Mouse (Mus musculus) left cerebral cortex, adult 8-10 months (tissue): ENCODE results near the gene Kif5c. TPM values are rescaled to one million over a fixed set of nuclear protein-coding genes. Genes with fewer than 3 reads are reported as not detected.

Experiments
- DNase-seq, 2 experiments: peaks; one replicate each; pipeline ENCODE4 v3.0.0; 2022; ENCODE audit warnings: low spot score in 2 of 2
- total RNA-seq, 4 experiments: library from RNA; stranded (reverse); gene quantifications; 2 replicates each; pipeline ENCODE4 v1.2.4; 2022

Gene Kif5c
- 100 to 1,000 TPM; 526 to 565 (median 546) TPM for total RNA-seq

DNA sequence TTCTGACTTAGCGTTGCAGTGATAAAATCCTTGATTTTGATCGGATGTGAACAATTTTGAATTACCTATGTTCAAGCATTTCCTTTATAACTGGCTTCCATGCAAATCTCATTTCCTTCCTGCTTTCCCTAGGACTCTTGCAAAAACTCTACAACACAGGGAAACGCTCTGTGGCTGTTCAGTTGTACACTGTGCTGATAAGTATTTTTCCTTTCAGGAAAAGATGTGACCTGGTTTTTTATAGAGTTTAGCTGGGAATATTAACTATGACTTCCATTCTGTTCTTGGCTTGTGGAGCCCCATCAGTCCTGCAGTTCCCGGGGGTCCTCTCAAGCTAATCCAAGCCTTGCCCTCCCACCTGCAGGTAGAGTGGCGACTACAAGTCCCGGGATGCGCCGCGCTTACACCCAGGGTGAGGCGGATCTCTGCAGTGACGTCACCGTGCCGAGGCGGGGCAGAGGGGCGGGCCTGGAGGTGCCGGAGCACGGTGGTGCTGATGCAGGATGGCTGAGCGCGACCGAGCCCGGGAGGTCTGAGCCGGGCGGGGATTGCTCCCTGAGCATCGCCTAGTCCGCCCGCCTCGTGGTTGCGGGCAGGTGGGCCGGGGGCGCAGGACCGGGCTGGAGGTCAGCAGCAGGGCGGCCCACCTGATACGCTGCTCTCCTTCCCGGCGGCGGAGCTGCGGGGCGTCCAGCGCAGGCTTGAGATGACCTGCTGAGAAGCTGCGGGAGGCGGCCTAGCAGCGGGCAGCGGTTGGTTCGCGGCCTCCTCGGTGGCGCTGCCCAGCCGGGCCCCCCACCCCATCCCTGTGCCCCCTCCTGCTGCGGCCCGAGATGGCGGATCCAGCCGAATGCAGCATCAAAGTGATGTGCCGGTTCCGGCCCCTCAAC is at the start of gene Kif5c:
Gene Kif5c (plus strand): TSS at position 470 of the 890 bp plus-strand sequence.
- peak; percentile 83 to 93 for DNase-seq

DNA sequence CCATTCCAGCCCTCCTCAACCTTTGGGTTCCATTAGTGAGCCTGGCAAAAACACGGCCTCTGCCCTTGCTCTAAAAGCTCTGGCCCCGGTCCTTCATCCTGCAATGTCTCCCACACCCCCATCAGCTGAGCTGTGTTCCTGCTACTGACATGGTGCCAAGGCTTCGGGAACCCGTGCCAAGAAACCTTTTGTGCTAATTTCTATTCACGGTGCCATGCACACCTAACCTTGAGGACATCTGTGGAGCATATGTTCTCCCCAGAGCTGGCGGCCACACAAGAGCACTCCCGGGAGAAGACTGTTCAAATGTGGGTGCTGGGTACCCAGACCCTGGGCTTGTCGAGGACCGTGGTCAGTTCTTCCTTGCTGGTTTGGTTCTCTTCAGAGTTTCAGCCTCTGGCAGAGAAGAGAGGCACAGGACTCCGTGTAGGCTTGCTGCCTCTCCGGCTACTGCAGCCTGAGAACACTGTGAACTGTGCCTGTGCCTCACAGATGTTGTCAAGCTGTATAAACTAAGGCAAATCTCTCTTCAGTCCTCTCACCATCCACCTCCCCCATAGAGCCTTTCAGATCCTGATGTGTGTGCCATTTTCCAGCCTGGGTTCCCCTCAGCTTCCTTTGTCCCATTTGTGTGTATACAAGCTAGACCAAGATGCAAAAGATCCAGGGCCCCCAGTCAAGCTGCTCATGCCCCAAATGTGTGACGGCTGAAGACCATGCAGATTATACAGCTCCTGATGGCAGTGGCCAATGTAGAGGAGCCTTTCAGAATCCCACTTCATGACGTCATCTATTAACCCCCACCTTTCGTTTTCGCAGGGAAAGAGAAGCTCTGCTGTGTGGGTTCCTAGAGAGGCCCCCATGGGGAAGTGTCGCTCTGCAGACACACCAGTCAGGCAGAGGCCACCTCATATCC is 49.0 kb upstream of the Kif5c start:
- peak; percentile 22 to 34 for DNase-seq

DNA sequence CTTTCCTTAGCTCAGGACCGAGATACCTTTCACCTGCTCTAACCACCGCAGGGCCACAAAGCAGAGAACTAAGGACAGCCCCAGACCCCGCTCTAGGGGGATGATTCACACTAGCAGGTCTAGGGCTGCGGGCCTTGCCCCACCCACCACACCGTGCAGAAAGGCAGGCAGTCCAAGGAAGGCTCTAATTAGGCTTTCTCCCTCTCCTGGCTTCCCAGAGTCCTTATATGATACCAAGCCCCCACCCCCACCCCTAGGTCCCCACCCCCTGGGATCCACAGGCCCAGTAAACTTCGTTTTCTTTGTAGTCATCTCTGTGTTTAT is 48.4 kb upstream of the Kif5c start:
- DNase-seq, result no peak

DNA sequence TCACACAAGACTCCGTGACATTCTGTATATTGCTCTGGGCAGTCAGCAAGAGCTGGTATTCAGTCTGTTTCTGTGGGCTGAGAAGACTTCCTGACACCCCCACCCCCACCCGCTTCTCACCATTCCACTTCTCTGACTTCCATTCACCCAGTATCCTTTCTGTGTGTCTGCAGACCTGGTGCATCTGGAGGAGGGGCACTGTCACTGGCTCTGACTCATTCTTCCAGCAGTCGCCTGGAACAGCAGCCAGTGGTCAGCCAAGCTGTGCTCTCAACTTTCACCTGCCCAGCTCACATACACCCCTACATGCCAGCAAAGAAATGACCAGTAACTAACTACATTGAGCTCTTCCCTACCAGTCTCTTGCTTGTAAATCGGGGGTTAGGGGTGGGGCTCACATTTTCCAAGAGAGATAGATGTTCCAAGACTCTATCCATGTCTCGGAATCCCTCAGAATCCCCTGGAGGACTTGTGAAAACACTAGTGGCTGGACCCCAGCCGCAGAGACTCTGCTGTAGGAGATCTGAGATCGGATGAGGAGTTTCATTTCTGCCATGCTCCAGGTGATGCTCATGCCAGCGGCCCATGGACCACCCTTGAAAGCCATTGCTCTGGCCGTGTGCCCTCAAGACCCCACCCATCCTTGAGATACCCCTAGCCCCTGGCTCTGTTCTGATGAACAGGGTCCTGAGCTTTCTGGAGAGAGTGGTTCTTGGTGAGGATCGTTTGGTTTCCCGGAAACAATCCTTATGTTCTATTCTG is 47.8 kb upstream of the Kif5c start:
- no peak for DNase-seq

DNA sequence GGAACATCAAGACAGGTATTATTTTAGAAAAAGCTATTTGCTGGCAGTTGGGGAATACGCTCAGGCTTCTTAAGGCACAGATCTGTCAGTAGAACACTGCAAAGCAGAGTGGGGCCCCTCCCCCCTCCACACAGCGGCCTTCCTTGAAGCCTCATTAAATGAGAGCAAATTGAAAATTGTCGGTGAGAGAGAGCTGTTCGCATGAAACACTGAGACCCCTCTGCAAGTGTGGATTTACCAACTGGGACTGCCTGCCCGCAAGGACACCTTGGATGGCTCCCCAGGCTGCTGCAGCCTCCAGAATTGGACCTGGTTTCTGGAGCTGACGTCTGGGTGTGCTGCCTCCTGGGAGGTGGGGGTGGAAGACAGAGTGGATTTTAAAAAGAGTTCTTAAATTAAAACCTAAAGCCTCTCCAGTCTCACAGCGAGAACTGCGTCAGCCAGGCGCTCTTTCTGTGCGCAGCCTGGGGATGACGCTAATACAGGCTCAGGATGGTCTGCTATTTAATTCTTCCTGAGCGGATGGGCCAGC is 46.9 kb upstream of the Kif5c start:
- peak; percentile 51 to 80 for DNase-seq

DNA sequence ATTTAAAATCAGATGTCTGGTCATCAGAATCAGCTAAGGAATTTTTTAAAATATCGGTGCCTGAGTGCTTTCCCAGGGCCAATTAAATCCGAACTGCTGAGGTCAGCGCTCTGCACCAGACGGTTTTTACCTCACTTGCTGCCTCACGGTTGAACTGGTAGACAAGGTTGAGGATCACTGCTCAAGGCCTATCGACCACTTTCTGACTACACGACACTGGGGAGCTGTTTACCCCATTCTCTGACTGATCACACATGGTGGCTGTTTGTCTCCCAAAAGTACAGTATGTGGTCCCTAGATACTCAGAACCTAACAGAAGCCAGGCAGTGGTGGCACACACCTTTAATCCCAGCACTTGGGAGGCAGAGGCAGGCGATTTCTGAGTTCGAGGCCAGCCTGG is 46.4 kb upstream of the Kif5c start:
- DNase-seq, result no peak

DNA sequence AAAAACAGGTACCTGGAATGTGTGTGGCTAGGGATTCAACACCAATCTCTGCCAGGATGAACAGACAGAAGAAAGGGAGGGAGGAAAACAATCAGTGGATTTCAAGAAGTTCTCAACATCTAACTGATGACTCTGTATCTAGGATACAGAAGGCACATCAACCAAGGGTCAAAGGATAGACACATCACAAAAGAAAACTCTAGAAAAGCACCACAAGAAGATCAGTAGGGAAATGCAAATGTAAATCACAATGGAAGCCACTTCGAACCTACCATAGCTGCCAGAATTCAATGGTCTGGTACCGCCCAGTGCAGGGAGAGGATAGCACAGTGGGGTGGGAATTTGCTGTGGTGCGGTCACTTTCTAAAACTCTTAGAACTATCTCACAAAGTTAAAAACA is 45.8 kb upstream of the Kif5c start:
- DNase-seq, result no peak

DNA sequence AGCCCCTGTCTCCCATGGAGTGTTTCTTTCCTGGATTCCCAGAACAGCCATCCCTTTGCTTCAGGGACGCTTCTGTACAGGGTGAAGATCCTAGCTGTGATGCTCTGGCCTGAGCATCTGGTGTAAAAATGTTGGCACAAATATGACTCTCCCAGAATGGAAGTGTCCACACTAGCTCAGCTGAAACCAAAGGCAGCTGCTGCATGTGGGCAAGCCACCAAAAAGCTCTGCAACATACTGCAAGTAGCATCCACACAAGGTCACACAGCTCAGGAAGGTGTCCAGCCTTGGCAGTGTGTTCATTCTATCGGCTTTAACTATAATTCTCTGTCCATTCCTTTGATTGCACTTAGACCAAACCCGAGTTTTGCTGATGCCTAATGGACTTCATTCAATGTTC is 38.5 kb upstream of the Kif5c start:
- no peak for DNase-seq

DNA sequence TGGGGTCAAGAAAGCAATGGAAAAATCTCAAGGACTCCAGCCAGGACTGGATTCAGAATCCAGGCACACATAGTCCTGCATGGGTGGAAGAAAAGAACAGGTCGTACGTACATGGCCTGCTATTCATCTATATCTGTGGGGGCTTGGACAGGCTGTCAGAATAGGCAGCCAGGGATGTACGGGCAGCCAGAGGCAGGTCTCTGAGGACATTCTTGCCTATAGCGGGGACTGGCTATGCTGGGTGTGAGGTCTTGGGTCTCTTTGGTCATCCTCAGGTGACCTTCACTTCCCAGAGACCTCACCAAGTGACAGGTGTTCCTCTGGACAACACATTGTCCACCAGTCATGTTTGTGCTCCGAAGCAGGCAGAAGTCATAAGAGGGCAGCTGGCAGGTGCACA is 36.6 kb upstream of the Kif5c start:
- DNase-seq, result no peak

DNA sequence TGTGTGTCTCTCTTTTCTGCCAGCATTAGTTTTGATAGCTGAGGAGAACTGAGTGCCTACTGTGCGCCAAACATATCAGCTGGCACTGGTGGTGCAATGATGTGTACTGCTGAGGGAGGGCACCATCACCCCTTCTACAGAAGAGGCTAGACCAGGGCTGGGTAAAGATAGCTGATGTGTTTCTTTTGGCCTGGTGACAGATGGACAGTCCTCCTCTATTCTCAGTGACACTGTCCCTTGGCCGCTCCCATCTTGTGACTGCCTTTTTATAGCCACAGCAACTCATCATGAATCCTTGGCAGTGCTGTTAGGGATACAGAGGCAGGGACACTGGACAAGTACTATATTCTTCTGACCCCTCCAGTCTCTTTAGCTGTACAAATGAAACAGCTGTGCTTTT is 35.8 kb upstream of the Kif5c start:
- no peak for DNase-seq

DNA sequence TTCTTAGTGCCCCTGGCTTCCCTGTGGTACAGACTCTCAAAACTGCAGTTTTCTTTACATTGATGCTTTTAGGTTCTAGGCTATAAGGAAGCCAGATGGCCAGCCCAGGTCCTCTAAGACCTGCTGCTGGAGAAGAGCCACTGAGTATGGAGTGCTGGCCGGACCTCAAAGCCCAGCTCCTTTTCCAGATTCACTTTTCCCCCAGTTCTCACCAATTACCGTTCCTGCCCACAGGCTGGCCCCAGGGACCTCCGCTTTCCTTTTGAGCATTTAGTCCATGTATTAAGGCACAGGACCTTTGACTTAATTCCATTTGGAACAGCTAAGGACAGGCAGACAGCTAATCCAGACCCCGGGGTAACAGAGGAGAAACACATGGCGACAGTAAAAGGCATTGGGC is 28.6 kb upstream of the Kif5c start:
- DNase-seq, result no peak

DNA sequence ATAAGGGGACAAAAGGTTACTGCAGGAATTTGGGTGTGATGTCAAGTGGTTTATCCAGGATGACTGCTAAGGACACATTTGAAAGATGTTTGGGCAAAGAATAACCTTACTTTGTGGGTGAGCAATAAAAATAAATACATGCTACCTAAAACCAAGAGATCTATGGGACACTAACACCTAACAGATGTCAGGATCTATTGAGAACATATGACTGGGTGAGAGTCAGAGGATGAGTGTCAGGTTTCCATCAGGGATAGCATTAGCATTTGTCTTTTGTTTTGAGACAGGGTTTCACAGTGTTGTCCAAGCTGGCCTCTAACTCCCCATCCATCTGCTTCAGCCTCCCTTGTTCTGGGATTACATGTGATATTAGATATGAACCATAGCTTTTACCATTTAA is 26.2 kb upstream of the Kif5c start:
- no peak for DNase-seq

DNA sequence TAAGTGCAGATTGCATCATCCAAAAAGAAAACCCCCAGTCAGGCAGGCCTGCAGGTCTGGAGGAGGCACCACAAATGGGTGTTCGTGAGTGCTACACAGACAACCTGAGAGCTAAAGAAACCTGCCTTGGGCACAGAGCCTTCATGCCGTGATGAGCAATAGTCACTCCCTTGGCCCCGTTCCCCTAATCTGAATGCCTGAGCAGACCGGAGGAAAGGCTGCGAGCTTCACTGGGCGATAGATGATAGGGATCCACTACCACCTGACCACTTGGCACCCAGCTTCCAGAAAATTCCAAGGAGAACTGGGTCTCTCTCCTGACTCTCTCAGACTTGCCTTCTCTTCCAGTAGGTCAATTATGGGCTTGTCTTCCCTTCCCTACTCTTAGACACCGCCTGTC is 24.2 kb upstream of the Kif5c start:
- no peak for DNase-seq

DNA sequence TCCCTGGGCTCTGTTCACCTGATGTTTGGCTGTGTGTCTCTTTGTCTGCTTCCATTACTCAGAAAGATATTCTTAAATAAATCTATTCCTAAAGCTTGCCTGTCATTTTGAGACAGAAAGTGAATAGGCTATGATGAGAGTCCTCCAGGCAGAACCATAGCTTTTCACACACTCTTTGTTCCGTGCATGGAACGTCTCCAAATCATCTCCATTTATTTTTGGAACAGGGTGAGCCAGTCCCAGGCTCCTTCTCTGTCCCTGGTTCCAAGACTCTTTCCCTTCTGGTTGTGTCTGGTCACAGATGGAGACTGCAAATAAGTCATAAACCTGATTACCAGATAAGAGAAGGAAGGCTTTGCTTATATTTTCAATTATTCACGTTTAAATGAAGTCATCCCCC is 22.8 kb upstream of the Kif5c start:
- DNase-seq, result no peak

DNA sequence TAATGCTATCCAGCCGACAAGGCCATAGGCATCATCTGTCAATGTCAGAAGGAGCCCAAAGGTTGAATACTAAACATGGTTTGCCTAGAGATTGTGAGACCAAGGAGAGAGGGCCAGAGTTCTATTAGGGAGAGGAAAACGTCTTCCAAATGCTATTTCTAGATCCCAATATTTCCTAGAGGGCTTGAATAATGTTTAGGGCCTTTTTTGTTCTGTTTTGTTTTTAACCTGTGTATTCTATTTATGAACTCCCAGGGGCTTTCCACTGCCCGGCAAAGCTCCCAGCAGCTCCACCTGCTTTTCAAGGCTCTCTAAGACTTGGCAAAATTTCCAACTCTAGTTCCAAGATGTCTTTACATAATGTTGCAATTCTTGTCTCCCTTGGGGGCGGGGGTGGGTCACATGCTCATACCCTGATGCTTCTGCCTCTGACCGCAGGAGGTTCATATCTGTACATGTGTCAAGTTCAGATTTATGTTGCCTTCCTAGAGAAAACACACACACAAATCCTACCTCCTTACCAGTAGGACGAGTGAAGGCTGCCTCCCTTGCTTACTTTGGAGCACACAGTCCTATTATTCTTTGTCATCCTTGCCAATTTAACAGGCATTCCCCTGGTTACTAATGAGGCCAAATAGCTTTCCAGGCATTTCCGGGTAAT is 18.9 kb upstream of the Kif5c start:
- DNase-seq, result no peak

DNA sequence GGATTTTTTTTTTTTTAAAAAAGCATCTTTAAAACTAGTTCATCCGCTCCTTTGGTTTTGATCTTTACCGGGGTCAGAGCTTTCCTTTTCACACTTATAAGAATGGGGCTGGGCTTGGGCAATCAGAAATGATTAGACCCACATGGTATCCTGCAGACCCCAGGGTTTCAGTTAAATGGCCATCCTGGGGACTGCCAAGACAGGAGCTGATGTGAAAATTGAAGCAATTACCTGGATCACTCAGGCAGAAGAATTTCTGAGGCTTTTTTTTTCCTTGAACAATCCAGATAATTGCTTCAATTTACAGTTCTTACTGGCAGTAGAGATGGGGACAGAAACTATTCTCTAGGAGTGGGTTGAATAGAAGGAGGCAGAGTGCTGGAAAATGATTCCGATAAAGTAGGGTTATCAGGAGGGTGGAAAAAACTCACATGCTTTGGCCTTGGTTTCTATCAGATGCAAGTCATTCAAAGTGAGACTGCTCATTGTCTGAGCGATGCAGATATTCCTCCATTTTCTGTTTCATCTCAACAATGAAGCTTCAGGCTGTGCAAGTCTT is 16.2 kb upstream of the Kif5c start:
- DNase-seq, result no peak

DNA sequence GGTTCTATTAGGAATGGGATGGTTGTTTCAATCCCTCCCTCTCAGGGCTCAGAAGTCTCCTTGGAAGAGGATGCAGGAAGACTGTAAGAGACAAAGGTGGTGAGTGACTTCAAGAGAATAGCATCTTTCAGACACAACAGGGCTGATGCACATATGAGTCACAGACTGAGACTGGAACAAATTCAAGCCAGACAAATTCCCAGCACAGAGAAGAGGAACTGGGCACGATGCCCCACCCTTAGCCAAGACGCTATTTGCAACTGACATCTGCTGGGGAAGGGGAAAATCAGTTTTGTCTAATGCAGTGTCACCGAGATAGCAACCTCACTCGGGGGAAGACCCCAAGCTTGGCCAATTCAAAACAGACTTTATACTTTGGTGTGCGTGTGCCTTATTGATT is 9.5 kb upstream of the Kif5c start:
- DNase-seq, result peak in 1 of 2 experiments; percentile 54

DNA sequence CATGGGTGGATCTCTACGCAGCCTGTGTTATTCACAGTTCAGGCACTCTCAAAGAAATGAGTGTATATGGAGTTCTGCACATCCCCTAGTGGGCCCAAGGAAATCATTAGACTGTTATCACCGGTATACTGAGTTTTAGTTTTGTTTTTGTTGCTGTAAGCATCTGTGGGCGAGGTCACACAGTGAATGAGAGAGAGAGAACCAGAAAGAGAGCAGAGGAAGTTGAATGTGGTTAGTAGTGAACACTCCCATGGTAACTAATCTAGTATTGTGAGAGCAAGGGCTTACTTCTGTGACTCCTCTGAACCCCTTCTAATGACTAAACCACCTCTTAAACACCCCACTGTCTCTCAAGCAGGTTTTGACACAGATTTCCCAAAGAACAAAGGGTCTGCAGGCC is 2.3 kb upstream of the Kif5c start:
- DNase-seq, result no peak

DNA sequence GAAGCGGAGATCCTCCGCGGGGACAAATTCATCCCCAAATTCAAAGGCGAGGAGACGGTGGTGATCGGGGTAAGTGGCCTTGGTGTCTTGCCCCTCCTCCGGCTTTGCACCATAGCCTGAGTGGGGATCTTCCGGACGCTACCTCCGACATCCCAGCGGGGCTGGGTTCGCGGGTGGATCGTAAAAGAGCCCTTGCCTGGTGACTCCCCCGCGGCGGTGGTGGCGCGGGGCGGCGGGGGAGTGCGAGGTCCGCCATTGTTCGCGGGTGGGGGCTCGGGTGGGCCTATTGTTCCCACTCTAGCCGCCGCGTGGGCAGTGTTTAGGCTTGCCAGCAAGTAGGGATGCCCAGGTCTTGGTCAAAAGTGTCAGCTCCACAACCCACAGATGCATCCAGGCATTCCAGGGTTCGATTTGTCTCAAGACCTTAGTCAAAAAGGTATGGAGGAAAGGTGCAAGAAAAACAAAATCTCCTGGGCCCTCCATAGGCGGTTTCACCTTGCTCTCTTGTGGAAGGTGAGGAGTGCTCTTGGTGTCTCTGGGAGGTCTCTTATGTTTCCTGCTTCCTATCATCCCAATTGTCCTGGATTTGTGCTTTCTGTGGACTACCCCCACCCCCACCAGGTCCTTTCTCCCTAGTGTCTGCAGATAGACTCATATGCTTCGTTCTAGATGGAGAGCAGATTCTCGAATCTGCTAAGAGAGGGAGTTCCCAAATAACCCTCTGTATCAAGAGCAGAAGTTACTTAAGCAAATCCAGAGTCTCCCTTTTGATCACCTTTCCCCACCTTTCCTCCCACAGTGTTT is 823 bp downstream of the Kif5c start:
- peak in 1 of 2 experiments; percentile 22 for DNase-seq

DNA sequence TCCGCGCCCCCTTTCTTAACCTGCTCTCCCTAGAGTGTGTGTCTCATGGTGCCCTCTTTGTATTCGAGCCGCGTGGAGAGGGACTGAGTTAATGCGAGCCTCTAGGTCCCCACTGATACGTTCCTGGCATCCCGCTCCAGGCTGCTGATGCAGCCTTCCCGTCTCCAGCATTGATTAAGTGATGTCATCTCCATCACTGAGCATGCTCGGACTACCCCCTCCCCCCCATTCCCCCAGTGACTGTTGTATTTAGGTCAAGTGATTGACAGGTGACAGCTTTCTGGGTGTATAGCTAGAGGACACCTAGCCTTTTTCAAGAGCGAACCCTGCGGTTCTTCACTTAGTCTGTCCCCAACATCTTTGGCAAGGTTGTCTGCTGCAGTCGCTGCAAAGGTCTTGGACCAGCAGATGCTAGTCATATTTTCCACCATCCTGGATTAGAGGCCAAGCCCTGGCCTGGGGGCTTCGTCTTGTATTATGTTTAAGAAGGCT is 1.6 kb downstream of the Kif5c start:
- DNase-seq, result peak; percentile 25 to 48
